Mouse (Mus musculus): Measurements from ENCODE around the gene Bag2.

GRCm38 (mm10) chr1:33768827-33769226, 11.2 kb upstream of the Bag2 start:
- TF ChIP-seq CTCF (IDR thresholded peaks at IDR 0.05; ENCODE audit: low read depth, low read length) (no peak), GATA2 (IDR thresholded peaks at IDR 0.05; ENCODE audit: borderline replicate concordance, low read depth, low read length) (no peak), TAL1 (conservative IDR thresholded peaks at IDR 0.05; ENCODE audit: low read depth, low read length) (no peak), POLR2AphosphoS5 (IDR thresholded peaks at IDR 0.05; ENCODE audit: insufficient replicate concordance, low read depth, low read length) (no peak)

Measured in G1E (cell line).